Mouse (Mus musculus): ENCODE results near the gene Ttc22.
A peak's percentile ranks its signal among the peaks of the same experiment; 100 is the strongest.

The Ttc22 gene

DNA sequence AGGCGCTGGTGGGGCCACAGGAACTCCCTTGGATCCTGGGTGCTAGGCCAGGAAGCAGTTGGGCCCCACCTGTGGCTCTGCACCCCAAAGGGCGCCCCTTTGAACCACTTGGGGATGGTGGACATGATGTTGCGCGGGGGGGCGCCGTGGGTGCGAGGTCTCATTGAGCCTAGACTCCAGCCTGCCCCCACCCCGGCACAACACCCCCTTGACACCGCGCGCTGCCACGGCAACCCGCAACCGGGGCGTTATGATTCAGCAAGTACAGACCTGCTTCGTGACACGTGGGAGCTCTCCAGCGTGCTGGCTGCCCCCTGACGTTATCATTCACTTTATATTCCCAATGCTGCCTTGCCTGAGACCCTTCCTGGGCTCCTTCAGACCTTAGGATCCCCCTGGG, 5.2 kb upstream of the Ttc22 start, which contains the start of gene Lexm:
TSS of gene Lexm (minus strand) at position 186 of the 400 bp plus-strand sequence.
- peak; percentile 24 for DNase-seq (ENCODE audit: low spot score)

DNA sequence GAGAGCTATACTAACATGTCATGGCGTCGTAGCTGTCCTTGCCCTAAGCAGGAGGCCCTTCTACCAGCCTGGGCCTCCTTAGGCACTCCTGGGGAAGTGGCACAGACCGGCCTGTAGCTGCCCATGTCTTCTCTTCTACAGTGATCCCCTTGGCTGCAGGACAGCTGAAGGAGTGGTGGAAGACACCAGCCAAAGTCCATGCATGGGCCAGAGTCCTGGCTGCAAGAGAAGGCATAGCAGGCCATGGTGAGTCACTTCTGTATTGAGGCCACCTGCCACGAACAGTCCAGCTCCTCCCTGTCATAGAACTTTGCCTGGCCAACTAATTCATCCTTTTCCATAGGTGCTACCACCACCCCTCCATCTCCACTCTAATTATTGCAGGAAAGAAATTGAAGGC, 3.3 kb upstream of the Ttc22 start:
- DNase-seq (ENCODE audit: low spot score): no peak

GRCm38 (mm10) chr4:106621428-106621827, 804 bp upstream of the Ttc22 start:
- no peak for DNase-seq (ENCODE audit: low spot score)

- DNase-seq (ENCODE audit: low spot score): no peak
These were observed 480 bp downstream of the Ttc22 start for GRCm38 (mm10) chr4:106622712-106623111.

DNA sequence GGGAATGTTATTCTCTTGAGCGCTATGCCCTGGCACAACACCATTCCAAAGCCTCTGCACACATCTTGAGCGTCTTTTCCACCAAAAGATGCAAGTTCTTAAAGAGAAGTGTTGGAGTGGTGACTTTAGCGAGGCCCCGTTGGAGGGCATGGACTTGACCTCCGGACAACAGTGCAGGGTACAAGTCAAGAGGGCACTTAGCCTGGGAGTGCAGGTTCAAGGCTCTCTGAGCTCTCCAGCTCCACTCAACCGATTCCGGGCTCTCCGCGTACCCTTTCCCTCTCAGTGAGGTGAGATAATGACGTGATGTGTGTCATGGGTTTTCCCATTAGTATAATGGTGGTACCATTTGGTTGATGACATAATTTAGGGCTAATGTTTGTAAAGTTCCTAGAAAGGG, 2.0 kb downstream of the Ttc22 start:
- DNase-seq (ENCODE audit: low spot score): no peak

DNA sequence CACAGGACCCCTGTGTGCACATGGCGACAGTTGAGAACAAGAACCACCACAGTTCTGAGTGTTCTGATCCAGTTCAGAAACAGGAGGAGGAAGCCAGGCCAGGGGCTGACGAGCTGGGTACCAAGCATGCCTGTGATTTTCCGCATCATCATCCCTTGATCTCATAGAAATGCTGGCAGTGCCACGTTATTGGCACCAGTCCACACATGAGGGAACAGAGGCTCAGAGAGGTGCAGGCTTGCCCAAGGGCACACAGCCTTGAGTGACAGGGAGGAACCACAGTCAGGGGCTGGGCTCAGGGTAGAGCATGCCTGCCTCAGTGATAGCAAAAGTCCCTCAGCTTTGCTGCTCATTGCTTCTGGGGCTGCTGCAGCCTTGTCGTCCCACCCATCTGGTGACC, 5.6 kb downstream of the Ttc22 start:
- no peak for DNase-seq (ENCODE audit: low spot score)

DNA sequence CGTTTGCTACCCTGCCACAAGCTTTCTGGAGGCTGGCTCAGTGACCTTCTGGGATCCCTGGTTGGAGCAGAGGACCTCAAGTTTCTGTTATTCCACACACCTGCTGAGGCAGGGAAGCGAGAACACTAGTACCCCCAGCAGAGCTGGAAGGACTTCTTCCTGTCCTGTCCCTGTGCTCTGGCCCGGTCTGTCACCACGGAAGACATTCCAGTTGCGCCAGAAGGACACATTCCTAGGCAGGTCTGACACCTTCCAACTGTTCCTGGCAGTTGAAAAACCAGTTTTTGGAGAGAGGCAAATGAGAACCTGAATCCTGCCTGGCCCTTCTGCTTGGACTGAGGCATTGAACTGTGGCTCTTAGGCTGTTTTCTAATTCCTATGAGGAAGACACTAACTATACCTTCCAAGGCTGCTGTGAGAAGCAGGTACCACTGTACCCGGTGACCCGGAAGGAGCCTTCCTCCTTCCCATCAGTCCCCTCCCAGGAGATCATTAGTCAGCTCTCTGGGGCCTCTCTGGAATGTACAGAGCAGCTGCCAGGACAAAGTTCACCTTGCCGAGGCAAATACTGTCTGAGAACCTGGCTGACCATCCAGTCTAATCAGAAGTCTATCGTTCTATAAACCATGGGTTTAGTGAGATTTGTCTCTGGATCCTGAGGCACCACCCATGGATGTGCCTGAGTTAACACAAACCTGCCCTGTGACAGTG, 6.6 kb downstream of the Ttc22 start:
- no peak for DNase-seq (ENCODE audit: low spot score)

- no peak for DNase-seq (ENCODE audit: low spot score)
These were observed 7.1 kb downstream of the Ttc22 start for GRCm38 (mm10) chr4:106629374-106629773.

DNA sequence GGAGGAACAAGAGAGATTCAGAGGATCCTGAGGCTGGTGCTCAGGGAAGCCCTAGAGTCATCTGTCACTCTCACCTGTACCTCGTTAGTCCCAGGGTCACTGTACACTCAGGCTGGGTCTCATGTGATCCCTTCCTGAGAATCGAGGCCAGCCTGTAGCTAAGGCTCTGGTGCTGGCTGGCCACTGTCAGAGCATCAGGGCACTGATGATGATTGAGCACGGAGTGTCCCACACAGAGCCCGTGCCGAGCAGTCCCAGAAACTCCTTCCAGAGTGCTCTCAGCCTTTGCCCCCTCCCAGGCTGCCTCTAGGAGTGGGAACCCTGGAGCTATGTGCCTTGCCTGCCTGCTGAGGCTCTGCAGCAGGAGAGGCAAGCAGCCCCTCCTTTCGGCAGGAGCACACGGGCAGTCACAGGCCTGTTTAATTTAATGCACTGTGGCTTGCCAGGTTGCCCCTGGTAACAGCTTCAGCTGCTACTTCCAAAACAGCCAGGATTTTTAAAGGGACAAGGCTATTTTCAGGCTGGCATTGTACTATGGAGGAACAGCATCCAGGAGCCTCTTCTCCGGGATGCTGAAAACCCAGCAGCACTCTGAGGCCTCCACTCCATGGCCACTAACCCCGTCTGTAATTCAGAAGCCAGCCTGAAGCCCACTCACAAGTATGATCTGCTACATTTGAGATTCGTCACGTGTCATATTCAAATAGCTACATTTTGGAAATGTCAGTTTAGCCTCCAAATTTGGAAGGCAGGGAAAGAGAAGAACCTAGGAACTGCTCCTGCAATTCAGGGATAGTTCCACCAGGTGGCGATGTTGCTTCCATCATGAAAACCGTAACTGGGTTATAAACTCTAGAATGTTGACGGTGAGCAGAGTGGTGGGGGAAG, 8.3 kb downstream of the Ttc22 start:
- peak; percentile 81 for DNase-seq (ENCODE audit: low spot score)

DNA sequence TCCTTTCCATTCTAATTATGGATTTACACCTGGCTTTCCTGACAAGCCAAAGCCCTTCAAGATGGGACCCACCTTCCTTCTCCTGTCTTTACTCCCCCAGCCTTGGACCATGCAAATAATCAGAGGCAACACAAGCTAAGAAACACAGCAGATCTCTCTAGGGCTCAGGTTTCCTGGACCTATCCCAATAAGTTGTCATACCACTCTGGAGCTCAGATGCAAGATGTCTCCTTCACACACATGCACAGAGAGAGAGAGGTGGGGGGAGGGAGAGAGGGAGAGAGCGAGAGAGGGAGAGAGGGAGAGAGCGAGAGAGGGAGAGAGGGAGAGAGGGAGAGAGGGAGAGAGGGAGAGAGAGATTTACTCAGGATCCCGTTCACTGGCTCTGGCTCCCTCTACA, 10.1 kb downstream of the Ttc22 start:
- no peak for DNase-seq (ENCODE audit: low spot score)

- DNase-seq (ENCODE audit: low spot score): no peak
These were observed 11.3 kb downstream of the Ttc22 start for GRCm38 (mm10) chr4:106633281-106634085.

DNA sequence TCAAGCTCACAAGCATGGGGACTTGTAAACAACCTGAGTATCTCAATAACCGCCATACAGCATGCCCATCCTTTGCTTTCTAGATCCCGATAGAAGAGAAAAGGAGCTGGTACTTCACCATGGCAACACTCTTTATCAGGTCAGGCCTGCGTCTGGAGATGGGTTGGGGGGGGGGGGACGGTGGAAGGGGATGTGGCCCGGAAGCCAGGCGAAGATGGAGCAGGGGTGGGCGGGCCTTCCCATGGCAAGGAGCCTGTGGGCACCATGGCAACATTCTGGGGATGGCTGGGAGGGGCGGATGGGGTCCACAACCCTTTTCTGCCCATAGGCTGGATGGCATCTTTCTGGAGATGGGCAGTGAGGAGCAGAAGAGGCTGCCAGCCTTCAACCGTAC, 11.9 kb downstream of the Ttc22 start:
- no peak for DNase-seq (ENCODE audit: low spot score)

- DNase-seq (ENCODE audit: low spot score): peak; percentile 3
These were observed 21.4 kb downstream of the Ttc22 start for GRCm38 (mm10) chr4:106643483-106644217.

GRCm38 (mm10) chr4:106644218-106644610, 22.0 kb downstream of the Ttc22 start:
- no peak for DNase-seq (ENCODE audit: low spot score)

- DNase-seq (ENCODE audit: low spot score): no peak
These were observed 23.6 kb downstream of the Ttc22 start for GRCm38 (mm10) chr4:106645797-106646196.

- no peak for DNase-seq (ENCODE audit: low spot score)
These were observed 24.9 kb downstream of the Ttc22 start for GRCm38 (mm10) chr4:106647137-106647536.

DNA sequence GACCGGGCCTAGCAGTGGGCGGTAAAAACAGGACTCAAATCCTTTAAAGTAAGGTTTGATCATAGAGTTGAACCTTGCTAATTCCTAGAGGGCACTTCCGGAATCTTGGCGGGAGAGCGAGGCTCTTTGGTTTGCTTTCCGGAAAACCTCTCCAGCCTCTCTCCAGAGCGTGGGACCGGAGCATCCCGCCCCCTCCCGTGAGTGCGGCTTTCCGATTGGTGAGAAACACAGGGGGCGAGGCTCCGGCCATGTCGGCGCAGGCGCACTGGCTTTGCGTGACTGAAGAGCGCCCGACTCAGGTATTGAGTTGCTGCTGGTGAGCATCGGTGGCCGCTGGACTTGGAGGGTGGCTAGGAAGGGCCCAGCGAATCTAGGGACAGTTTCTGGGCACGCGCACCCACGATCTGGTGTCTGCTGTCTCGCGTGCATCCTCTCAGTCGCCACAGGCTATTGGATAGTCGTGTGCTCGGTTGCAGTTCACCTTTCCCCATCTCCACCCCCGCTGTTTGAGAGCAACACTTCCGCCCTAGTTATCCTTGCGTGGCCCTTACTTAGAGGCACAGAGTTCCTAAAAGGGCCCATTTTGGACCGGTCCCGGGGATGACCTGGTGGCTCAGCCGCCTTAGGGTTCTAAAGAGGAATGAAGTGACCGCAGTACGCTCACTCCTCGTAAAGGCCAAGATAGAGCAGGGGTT, 28.7 kb downstream of the Ttc22 start, which contains the start of gene Pars2:
TSS of gene Pars2 (plus strand) at position 237 of the 695 bp plus-strand sequence.
- DNase-seq (ENCODE audit: low spot score): peak; percentile 99

DNA sequence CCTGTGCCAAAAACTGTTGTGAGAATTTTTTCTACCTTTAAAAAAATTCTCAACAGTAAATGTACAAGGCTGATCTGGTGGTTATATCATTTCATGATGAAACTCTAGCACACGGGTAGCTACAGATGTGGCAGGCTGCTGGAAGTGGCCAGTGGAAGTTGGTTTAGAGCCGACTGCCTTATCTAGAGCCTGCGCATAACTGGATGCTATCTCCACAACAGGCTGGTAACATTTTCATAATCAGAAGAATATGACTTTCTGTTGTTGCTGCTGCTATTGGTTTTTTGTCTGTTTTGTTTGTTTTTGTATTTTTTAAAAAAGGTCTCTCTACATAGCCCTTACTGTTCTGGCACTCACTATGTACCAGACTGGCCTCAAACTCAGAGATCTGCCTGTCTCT, 30.3 kb downstream of the Ttc22 start:
- DNase-seq (ENCODE audit: low spot score): no peak

DNA sequence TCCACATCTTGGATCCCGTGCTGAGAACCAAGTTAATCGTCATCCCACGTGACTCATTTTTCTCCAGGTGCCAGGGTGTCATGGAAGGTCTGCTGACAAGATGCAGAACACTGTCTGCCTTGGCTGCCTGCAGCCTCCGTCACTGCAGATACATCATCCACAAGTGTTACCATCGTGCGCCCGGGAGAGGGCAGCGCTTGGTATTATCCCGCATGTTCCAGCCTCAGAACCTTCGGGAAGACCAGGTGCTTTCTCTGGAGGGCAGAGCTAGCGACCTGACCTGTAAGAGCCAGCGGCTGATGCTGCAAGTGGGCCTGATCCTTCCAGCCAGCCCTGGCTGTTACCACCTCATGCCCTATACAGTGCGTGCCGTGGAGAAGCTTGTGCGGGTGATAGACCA, 30.8 kb downstream of the Ttc22 start:
- no peak for DNase-seq (ENCODE audit: low spot score)

DNA sequence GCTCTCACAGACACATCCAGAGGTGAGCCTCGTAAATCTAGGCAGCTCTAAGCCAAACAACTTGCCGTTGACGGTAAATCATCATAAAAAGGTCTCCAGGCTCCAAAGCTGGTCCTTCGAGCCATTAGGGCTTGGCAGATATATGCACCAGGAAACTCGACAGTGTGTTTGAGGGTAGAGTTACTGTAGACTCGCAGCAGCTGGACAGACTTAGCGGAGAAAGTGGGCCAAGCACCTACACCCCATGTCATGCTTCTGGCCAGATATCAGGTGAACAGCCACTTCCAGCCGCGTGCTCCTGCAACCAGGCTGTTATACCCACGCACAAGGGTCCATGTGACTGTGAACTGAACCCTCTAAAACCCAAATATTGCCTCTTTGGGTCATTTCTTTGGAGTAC, 33.4 kb downstream of the Ttc22 start:
- DNase-seq (ENCODE audit: low spot score): no peak

- no peak for DNase-seq (ENCODE audit: low spot score)
These were observed 41.8 kb downstream of the Ttc22 start for GRCm38 (mm10) chr4:106663956-106664470.
